Mouse (Mus musculus): ENCODE measurements around the gene Dcst1.

DNA sequence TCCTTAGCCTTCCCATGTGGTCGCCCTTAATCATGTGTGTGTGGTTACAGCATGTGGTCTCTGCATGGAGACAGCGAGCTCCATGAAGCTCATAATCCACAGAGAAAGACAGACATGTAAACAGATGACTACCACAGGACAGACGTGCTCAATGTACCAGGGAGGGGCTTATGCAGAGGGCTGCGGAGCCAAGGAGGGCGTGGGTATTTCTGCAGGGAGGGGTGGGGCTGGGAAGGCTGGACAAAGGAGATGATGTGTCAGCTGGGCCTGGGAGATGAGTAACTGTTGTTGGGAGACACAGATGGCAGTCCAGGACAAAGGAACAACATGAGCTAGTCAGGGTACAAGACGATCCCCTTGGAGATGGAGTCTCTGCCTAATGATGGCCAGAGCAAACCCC lies 5.4 kb downstream of the Dcst1 start:
- TF ChIP-seq CTCF (IDR thresholded peaks at IDR 0.05; ENCODE audit: low read depth) = no peak
- TF ChIP-seq EP300 (IDR thresholded peaks at IDR 0.05; ENCODE audit: low read depth) = no peak
